Mouse (Mus musculus) E14TG2a.4 (cell line): ENCODE results near the gene Sar1b.

ENCODE experiments used
- H3K27me3 ChIP-seq: 2 replicates; pipeline ENCODE4 v1.6.1; 2014; ENCODE audit warnings: low read length, control low read depth; ENCODE audit not compliant: insufficient read depth
- H3K36me3 ChIP-seq: 2 replicates; pipeline ENCODE4 v1.6.1; 2014; ENCODE audit warnings: low read length, control low read depth; ENCODE audit not compliant: insufficient read depth
- H3K4me1 ChIP-seq: replicated peaks from 2 replicates; pipeline ENCODE4 v1.6.1; 2014; ENCODE audit warnings: low read depth, low read length, control low read depth
- H3K4me3 ChIP-seq: replicated peaks from 2 replicates; pipeline ENCODE4 v1.5.1; 2014; ENCODE audit warnings: mild to moderate bottlenecking, low read length
- H3K9me3 ChIP-seq: 2 replicates; pipeline ENCODE4 v1.6.1; 2014; ENCODE audit warnings: low read length, control low read depth
- CTCF ChIP-seq: conservative IDR thresholded peaks from 2 replicates; pipeline ENCODE4 v1.5.1; 2014; ENCODE audit warnings: low read length
- NANOG ChIP-seq: IDR thresholded peaks from 2 replicates; pipeline ENCODE4 v1.6.1; 2014; ENCODE audit warnings: borderline replicate concordance, low read length, mixed read lengths
- POU5F1 ChIP-seq: IDR thresholded peaks from 2 replicates; pipeline ENCODE4 v1.6.1; 2014; ENCODE audit warnings: low read length, borderline replicate concordance

The Sar1b gene

GRCm38 (mm10) chr11:51839106-51839505 lies 75.6 kb downstream of the Sar1b start:
- Histone ChIP-seq H3K36me3 (peaks cover 83% of the 10 kb centered on the region), H3K4me3 (no peak overlapping the region), H3K9me3 (no peaks in the 10 kb centered on the region), H3K27me3 (no peaks in the 10 kb centered on the region), H3K4me1 (peaks cover 38% of the 10 kb centered on the region)
- TF ChIP-seq POU5F1 (no peak), NANOG (no peak), CTCF (no peak)

DNA sequence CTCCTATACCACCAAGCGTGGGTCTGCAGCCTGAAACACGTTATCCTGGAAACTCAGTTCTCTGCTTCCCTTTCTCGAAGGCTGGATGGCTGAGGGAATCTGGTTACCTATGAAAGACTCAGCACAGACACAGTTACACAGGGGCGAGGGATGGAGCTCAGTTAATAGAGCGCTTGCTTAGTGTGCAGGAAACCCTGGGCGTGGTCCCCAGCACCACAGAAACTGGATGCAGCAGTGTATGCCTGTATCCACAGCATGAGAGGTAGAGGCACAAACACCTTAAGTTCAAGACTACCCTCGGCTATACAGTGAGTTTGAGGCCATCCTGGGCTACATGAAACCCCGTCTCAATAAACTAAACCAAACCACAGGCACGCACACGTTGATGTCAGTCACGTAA lies 76.5 kb downstream of the Sar1b start:
- H3K4me1 ChIP-seq: peaks cover 47% of the 10 kb centered on the region
- no peak overlapping the region for H3K4me3 ChIP-seq
- H3K36me3 ChIP-seq: peaks cover 83% of the 10 kb centered on the region
- H3K27me3 ChIP-seq: no peaks in the 10 kb centered on the region
- no peaks in the 10 kb centered on the region for H3K9me3 ChIP-seq
- TF ChIP-seq NANOG (no peak), CTCF (no peak), POU5F1 (no peak)

- Histone ChIP-seq H3K9me3 (no peaks in the 10 kb centered on the region), H3K36me3 (peaks cover 81% of the 10 kb centered on the region), H3K4me3 (no peak overlapping the region), H3K4me1 (peaks cover 46% of the 10 kb centered on the region), H3K27me3 (no peaks in the 10 kb centered on the region)
- no peak for TF ChIP-seq CTCF
- TF ChIP-seq POU5F1: no peak
- no peak for TF ChIP-seq NANOG
Observed at GRCm38 (mm10) chr11:51840657-51841056, 77.2 kb downstream of the Sar1b start.

GRCm38 (mm10) chr11:51841149-51841548 lies 77.7 kb downstream of the Sar1b start:
- no peak for TF ChIP-seq POU5F1
- TF ChIP-seq NANOG: no peak
- TF ChIP-seq CTCF: no peak
- H3K4me3 ChIP-seq: no peak overlapping the region

More at GRCm38 (mm10) chr11:51841149-51841548, 77.7 kb downstream of the Sar1b start:
- Histone ChIP-seq H3K9me3 (no peaks in the 10 kb centered on the region), H3K27me3 (no peaks in the 10 kb centered on the region), H3K4me1 (peaks cover 42% of the 10 kb centered on the region), H3K36me3 (peaks cover 81% of the 10 kb centered on the region)
